Mouse (Mus musculus): ENCODE measurements at regions not wholly inside any gene's neighbourhood (a gene's known extent, or its start where the extent isn't known, plus 50 kb on each side); places are given as distances from the start of the nearest gene placed in this dataset.

DNA sequence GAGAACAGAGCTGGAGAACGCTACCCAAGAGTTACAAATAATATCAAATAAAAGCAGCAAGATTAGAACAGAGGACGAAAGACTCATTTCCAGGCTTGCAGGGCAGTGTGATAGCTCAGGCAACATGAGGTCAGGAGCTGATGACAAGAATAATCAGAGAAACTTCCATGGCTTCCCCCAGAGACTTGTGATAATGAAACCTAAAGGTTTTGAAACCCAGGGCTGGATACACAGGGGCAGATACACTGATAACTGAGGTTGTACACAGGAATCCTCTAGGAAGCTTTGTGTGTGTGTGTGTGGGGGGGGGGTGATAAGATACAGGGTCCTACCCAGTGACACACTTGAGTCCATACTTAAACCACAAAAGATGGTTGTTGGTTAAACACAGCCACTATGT, 423.4 kb upstream of the Smim15 start:
- no peak for DNase-seq

DNA sequence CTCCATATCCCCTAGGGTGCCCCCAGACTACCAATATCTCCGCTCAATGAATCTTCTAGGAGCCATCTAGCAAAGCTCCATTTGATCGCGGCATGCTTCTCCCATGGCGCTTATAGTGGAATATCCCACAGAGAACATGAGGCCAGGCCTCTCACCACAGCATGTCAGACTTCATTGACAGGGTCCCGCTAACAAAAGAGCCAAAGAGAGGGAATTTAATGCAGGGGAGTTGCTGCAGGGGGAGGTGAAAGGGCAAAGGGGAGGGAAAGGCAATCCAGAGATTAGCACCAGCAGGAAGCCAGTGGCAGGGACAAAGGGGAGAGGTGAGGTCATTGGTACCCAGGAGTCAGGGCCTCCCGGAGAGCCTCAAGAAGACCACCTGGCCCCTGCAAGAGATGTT, 424.0 kb upstream of the Smim15 start:
- no peak for DNase-seq

DNA sequence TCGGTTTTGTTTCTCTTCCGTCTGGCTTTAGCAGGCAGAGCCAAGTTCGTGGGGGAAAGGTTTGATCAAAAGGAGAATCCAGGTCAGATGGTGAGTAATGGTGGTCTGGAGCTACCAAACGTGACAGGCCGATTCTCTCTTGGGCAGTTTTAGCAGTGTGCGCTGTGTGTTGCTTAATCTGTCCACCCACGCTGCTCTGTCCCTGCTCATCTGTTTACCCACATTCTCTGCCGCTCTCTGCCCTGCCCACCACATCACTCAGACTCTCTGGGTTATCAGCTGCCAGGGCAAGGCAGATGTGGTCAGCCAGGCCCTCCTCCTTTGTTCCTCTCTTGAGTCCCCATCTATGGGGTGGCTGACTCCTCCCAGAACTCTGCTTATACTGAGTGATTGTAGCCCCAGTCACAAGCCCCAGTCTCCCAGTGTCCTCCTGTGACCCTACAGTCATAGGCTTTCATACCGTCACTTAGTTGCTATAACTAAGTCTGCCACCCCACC, 424.8 kb upstream of the Smim15 start:
- DNase-seq = no peak

DNA sequence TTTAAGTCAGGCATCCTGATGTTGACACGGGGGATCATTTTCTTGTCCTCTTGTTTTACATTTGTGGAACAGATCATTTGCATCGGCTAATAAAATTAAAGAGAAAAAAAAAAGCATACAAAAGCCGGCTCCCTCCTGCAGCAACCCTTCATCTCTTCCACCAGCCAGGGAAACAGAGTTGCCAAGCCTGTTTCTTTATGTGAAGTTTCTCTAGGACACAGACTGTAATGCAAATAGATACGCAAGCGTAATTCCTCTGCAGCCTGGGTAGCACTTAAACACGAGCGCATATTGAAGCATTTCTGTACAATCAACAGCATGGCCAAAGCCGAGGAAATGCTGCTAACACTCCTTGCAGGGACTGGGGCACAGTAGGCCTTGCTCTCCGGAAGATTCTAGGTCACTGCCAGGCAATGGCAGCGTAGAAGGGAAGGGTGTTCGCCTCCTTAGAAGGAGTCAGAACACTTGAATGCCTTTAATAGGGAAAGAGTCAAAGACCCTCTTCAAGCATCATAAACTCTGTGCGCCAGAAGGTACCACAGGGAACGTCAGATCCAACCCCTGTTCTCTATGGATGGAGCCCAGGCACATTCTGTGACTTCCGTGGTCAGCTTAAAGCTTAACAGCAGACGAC, 425.3 kb upstream of the Smim15 start:
- DNase-seq = no peak

DNA sequence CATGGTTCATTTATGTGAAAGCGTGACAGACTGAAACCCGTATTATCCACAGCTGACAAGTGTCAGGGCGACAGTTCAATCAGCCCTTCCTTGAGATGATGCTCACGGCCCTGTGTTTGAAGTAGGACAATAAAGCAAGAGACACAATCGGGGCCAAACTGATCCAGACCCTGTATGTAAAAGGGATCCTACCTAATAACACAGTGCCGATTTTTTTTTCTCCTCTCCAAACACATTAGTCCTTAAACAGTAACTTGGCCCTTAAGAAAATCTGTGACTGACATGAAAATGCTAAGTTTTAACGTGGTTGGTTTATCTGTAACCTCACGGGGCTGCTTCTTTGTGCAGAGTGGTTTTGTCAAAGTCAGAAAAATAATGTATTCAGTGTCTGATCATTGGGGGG, 425.9 kb upstream of the Smim15 start:
- no peak for DNase-seq

DNA sequence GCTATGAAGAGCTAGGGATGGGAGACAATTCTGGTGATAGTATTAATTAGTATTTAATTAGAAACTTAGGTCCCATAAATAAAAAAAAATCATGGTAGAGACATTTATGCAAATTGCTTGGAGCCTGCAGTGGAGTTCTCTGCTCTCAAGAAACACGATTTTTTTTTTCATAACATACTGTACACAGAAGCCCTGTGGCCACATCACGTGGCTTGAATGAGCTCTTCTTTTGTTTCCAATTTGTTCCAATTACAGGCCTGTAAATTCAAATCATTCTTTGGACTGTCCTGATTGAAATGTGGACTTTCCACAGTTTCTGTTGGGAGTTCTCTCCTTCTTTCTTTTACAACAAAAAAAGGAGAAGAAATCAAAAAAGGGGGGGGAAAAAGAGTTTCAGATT, 426.7 kb upstream of the Smim15 start:
- no peak for DNase-seq

DNA sequence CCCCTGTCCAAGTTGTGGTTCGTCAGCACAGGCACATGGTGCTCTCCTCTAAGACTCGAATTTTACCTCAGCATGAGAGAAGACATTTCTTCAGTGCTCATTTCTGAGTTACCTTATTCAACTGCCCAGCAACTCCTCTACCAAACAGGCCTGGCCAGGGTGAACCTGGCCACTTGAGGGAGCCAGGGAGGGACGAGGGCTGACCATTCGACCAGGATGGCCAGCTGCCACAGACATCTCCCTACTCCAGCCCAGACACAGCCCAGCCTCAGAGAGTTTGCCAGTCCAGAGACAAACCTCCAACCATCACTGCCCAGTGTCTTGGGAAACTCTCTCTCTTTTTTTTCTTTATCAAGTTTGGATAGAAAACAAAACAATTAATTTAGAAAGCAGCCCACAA, 427.5 kb upstream of the Smim15 start:
- DNase-seq = no peak

DNA sequence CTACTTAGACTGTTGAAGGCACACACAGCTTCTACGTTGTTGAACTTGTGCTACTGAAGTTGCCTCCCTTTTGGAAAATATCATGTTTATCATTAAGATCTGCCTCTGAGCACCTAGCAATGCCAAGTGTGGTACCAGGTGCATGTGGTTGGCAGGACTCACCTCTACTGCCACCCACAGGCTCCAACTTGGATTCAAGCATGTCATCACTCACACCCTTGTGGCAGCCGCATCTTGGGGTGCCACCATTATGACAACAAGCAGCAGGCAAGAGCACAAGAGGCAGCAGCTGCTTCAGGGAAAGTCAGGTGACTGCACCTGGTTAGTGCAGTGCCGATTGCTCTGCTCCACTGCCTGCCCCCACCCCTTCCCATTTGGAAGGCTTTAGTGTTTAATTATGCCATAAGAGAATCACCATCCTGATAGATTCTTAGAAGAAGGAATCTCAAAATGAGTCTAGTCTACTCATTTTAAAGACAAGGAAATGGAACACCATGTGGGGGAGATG, 435.2 kb upstream of the Smim15 start:
- DNase-seq = peak; percentile 44 to 71

DNA sequence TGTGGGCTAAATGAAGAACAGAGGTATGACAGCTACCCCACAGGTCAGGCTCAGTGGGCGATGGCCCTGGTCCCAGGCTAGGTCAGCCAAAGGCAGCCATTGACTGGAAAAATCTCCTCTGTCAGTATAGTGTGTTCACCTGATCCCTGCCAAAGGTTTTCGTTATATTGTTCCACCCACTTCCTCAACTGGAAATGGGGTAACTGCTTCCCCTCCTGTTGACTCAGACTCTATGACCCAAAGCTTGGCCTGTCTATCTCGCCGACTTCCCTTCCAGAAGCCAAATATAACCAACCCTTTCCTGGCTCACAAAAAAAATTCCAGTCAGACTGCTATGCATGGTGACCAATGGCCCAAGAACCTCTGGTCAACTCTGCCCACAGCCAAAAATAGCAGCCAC, 437.0 kb upstream of the Smim15 start:
- DNase-seq = no peak

DNA sequence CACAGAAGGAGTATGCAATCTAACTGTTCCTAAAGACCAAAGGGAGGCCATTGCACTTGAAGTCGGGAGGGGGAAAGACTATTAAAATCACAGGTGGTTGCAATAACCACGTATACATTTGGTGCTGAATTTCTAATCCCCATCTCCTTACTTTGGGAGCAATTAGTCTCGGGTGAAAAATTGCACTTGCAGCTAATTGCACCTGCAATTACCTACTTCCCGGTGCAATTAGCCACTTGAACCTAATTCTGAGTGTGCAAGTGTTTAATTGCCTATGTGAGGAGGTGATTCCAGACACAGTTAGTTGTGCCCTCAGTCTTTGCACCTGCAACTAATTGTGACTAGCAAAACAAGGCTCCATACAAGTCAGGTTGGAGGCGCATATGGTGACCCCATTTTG, 442.1 kb upstream of the Smim15 start:
- no peak for DNase-seq

DNA sequence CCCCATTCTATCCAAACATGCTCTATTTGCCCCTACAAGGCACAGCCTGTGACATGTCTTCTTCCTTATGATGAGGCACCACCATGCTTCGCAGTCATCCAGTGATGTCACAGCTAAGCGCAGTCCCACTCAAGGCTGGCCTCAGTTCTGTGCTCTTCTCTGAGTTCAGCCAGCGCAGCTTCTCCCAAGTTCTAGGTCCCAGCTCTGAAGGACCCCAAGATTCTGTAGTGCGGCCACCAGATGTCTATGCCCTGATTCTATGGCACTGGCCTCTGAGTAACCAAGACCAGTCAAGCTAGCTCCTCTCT, 443.2 kb upstream of the Smim15 start:
- no peak for DNase-seq

DNA sequence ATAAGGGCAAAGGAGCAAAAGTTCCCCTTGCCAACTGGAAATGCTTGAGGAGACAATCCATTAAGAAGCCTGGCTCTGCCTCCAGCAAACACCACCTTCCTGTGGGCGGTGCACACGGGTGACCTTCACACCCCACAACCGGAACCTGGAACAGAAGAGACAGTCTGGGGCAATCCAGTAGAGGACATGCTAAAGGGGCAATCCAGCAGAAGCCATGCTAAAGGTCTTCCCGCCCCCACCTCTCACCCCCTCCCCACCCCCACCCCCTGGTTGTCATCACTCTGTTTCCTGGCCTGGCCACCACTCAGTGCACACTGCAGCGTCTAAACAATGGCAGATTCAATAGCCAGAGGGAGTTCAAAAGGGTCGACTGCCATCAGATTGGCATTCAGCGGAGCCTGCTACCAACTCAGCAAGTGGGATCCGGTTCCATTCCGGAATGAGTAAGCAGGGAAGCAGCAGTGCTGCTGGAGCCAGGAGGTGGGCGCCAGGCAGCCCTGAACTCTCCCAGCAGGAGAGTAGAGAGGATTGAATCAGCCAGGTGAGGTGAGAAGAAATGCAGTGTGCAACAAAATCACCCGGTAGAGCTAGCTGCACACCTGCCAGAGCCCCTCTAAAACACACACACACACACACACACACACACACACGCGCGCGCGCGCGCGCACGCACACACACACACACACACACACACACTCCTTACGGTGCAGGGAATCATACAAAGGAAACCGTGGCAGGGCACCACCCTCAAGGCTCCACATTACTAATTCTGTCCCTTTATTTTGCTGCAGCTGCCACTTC, 443.7 kb upstream of the Smim15 start:
- no peak for DNase-seq

DNA sequence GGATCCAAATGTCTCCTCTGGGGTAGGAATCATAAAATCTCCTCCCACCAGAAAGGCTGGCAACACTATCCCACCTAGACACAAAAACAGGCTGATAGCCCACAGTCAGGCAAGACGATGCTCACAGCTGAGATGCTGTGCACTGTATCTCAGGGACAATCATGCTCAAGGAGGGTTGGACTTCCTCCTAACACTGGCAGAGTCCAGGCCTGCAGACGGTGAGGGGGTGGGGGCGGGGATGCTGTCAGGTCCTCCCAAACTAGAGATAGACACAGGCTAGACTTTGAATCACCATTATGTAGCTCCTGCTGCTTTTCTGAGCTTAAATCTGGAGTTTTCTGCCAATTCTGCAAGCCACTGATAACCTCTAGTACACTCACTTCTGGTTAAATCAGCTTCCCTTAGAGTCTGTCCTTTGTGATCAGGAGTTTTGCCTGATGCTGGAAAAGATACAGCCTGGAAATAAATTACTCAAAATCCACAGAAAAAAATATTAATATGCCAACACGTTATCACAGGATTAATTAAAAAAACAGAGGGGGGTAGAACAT, 445.1 kb upstream of the Smim15 start:
- DNase-seq = no peak

DNA sequence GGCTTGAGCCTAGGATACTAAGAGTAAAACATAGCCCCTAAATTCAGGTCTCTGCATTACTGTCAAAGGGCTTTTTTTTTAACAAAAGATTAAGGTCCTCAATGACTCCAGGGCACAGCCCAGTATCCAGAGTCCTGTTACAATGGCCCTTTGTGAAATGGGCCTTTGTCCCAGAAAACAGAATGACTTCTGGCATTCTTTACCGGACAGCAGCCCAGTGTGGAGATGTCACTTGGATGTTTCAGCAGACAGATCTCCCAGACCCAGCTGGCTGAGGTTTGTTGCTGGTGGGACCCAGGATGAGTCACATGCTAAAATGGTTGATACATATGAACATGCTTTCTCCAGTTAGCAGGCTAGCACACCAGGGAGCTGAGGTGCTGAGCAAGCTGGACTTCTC, 445.9 kb upstream of the Smim15 start:
- DNase-seq = no peak

DNA sequence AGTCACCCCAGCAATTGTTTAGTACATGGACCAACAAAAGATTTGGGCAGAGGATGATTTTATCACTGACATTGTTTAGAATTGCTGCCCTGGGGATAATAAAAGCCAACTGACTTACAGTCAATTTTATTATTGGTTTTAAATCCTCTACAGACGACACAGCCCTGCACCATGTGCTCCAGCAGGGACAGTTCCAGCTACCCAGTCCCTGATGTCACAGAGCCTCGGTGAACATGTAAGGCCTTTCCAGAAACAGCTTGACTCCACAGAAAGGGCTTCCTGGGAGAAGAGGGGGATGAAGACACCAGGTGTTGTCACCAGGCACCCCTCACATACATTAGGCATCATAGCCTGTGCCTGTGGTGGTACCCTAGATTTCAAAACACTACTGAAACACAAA, 447.0 kb upstream of the Smim15 start:
- DNase-seq = no peak

DNA sequence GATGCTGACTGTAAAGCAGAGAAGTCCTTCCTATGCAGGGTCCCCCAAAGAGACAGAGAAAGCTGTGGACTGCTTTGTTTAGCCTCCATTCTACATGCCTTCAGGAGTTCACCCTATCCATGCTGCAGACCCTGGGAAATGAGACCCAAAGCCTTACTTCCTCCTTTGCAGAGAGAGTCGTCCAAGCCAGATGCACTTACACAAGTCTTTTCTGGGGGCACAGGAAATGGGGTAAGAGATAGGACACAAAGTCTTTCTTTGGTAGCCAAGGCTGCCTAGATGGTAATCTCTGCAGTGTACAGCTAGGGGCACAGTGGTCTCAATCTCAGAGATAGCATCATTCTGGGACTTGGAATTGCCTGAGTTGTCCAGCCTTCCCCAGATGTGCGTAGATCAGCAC, 448.1 kb upstream of the Smim15 start:
- no peak for DNase-seq

DNA sequence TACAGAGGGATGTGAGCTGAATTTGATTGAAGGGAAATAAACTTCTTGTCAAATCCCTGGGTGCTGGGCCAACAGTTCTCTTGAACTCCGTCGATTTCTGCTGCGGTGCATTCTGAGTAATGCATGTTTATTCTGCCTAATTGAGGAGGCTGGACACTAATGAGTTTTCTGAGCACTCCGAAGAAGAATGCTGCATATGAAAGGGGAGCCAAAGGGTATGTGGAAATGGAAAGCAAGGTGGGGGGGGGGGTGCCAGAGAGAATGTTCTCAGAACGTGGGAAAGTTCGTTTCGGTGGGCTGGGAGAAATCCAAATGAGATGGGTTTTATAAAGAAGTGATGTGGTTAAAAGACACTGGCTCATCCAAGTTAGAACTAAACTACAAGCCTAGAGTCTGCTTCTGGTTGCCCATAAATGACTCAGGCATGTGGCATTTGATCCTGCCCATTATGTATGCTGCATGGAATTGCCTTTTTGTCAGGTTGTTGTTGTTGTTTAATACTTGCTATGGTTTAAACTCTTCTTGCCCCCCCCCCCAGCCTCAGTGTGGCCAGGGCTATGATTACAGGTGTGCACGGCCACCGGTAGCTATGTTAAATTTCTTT, 455.7 kb upstream of the Smim15 start:
- DNase-seq = no peak

DNA sequence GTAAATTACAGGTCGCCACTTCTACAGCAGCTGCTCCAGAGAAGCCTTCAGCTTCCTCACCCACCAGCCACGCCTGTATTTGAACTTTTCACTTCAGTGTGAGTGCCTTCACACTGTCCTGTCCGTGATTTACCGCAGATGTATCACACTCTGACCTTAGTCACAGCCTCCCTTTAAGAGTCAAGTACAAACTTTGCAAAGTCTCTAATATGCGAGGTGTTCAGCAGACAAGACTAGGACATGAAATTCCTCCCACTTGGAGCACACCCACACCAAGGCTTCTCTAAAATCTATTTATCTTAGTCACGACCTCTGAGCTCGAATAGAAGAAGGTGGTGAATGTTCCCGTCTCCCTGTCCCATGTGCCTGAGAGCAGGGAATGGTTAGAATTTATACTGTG, 456.6 kb upstream of the Smim15 start:
- DNase-seq = no peak

DNA sequence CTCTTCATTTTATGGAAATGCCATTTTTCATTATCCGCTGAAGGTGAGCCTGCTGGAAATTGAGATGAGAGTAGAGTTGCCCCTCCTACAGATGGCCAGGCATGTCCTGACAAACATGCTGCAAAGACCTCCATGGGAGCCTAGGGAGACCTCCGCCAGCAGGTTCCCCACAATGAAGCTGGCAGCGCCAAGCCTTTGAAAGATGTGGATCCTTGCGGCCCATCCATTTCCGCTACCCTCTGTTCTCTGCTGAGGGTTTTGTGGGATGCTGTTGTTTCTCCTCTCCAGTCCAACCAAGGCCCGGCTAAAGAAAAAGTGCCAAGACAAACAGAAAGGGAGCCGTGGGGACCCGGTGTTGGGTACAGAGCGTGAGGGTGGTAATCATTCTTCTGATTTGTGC, 458.3 kb upstream of the Smim15 start:
- no peak for DNase-seq

DNA sequence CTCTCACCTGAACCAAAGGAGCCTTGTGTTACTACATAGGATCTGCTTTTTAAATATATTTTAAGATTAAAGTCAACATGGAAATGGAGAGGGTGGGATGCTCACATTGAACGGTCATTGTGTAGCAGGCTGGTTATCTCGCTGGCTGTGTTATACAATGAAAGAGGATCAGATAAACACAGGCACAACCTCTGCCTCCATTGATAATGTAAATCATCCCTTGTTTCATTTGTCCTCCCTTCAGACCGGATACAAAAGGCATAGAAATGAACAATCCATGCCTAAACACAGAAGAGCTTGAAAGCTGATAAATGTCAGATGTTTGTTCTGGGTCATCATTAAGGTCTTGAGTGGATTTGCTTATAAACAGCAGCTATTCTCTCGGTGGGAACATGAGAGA, 458.9 kb upstream of the Smim15 start:
- DNase-seq = no peak

DNA sequence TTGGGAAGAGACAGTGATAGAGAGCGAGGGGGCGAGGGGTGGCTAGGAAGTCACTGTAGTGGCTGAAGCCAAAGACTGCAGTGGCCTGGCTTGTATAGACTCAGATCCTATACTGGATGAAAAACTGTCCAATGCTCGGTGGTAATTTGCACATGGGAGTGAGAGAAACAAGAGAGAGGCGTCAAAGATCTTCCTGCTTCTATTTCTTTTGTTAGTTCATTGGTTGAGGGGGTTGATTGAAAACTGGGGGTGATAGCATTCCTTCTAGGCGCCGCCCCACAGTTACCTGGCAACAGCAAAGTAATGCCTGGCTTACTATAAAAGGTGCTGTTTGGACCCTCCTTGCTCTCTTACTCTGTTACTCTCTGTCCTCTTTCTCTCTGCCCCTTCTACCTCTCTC, 465.3 kb upstream of the Smim15 start:
- no peak for DNase-seq

DNA sequence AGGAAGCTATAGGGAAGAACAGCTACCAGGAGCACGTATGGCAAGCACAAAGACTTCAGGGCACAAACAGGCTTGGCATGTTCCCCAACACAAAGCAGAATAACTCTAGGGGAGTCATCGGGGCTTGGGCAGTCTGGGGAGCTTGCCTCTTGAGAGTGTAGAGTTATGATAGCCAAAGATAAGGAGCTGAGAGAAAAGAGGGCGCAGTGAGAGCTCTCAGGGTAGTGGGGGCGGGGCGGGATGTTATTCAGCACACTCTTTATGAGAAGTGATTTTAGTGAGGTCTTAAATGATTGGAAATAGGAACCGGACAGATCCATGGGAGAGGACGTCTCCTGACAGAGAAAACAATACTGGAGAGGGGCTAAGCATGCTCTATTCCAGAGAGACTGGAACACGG, 466.4 kb upstream of the Smim15 start:
- no peak for DNase-seq

DNA sequence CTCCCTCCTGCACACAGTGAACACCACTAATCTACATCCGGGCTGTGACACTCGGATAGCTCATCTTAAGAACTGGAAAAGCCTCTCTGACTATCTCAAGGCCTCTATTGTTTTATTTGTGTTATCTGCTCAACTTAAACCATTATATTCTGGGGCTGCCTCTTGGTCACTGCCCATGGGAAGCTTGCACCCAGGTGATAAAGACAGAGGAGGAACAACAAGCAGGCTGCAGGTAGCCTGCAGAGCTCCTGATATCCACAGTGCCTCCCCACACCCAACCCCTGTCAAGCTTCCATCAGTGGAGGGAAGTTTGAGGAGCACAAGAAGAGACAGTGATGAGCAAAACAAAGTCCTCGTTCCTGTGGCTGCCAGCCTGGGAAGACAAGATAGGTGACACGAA, 467.0 kb upstream of the Smim15 start:
- no peak for DNase-seq

DNA sequence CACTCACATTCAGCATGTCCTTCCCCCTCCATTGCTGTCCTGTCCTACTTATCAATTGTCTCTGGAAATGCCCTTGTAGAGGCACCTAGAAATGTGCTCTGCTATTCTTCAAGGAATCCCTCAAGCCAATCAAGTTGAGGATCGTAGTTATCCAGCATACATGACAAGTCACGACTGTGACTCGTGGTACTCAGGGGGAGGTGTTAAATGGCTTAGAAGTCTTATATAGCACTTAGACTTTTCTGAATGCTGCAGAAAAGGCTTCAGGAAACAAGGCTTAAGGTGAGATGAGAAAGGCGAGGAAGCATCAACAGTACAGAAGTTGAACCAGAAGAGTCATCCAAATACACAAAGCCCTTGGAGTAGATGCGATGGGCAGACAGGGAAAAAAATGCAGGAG, 467.5 kb upstream of the Smim15 start:
- DNase-seq = no peak

Measured in thymus, postnatal 36 days (tissue).